Mouse (Mus musculus) spleen, postnatal 10 days (tissue): ENCODE measurements around the gene Rad51b.

Experiments used
- DNase-seq, 2 experiments: peaks; one replicate each; pipeline ENCODE4 v3.0.0; 2021 to 2022; ENCODE audit warnings: low spot score in 2 of 2

The Rad51b gene

GRCm38 (mm10) chr12:79530275-79530902 is 233.3 kb downstream of the Rad51b start:
- no peak for DNase-seq

GRCm38 (mm10) chr12:79531809-79532798 is 235.0 kb downstream of the Rad51b start:
- no peak for DNase-seq

- no peak for DNase-seq
Observed at GRCm38 (mm10) chr12:79534778-79535177, 237.7 kb downstream of the Rad51b start.

GRCm38 (mm10) chr12:79535532-79536437 is 238.7 kb downstream of the Rad51b start:
- no peak for DNase-seq

GRCm38 (mm10) chr12:79540176-79540575 is 243.1 kb downstream of the Rad51b start:
- no peak for DNase-seq

GRCm38 (mm10) chr12:79541581-79541980 is 244.5 kb downstream of the Rad51b start:
- DNase-seq, result no peak

GRCm38 (mm10) chr12:79545063-79545462 is 248.0 kb downstream of the Rad51b start:
- DNase-seq, result no peak

- DNase-seq, result no peak
Observed at GRCm38 (mm10) chr12:79547556-79547955, 250.5 kb downstream of the Rad51b start.

GRCm38 (mm10) chr12:79548607-79549330 is 251.7 kb downstream of the Rad51b start:
- DNase-seq, result no peak

GRCm38 (mm10) chr12:79550049-79550682 is 253.1 kb downstream of the Rad51b start:
- no peak for DNase-seq

- no peak for DNase-seq
Observed at GRCm38 (mm10) chr12:79551274-79551673, 254.2 kb downstream of the Rad51b start.

- DNase-seq, result no peak
Observed at GRCm38 (mm10) chr12:79553056-79553455, 256.0 kb downstream of the Rad51b start.

GRCm38 (mm10) chr12:79557904-79558303 is 260.8 kb downstream of the Rad51b start:
- no peak for DNase-seq

GRCm38 (mm10) chr12:79558711-79559110 is 261.6 kb downstream of the Rad51b start:
- no peak for DNase-seq

- DNase-seq, result no peak
Observed at GRCm38 (mm10) chr12:79559410-79560015, 262.4 kb downstream of the Rad51b start.

- no peak for DNase-seq
Observed at GRCm38 (mm10) chr12:79560084-79560699, 263.1 kb downstream of the Rad51b start.

GRCm38 (mm10) chr12:79560893-79561292 is 263.8 kb downstream of the Rad51b start:
- no peak for DNase-seq

GRCm38 (mm10) chr12:79574159-79575040 is 277.3 kb downstream of the Rad51b start:
- no peak for DNase-seq
